Comparison of ENCODE assay signal across 9 mouse cellular contexts in the genomic region with DNA sequence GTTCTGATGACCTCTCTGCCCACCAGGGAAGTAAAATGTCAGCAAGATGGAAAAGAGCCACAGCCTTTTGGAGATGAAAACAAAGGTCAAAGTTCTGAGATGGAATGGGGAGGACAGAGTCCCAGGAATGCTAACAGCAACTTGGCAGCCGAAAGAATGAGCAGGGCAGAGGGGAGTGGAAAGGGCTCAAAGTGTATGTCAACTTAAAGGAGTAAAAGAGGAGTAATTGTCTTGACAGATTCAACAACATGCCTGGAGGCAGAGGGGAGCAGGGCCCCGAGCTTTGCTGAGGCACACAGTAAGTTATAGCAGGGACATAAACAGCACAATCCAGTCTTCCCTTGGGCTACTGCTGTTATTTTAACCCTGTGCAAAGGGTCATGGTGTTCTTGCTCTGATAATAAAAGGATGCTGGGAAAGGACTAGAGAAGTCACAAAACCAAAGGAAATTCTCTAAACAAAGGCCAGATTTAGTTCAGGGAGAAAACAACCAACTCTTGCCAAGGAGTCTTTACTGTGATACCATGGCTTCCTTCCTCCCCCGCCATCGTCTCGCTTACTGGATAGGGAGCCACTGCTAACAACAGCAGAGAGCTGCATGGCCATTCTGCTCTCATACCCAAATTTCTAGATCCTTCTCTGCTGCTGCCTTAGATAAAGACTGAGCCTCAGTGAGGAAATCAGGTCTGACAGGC. TPM values are rescaled to one million over a fixed set of nuclear protein-coding genes. Genes with fewer than 3 reads are reported as not detected.
A peak's percentile ranks its signal among the peaks of the same experiment; 100 is the strongest.
DNase-seq lines count a peak whose midpoint lies in the region; ATAC-seq and TF ChIP-seq lines count a peak whose summit lies in the region.
"Had no signal": no experiment of that assay in that cellular context is flagged by ENCODE, and none has a peak within 500 bp of the region (broad histone marks: within the 10 kb centered on the region; RNA-seq: fewer than 3 reads in every experiment).

No protein-coding gene starts in this region.

- ATAC-seq in hindbrain, embryonic 11.5 days (ENCODE audit: low FRiP score) = no peak
- no peak for ATAC-seq in hindbrain, embryonic 12.5 days (ENCODE audit: low FRiP score)
- peak; percentile 67 for ATAC-seq in heart, embryonic 15.5 days (replicated peaks; ENCODE audit: insufficient number of reproducible peaks, insufficient read depth, low FRiP score, low read depth)
- ATAC-seq in liver, postnatal 0 days = peak; percentile 70
- ATAC-seq in forebrain, embryonic 12.5 days (ENCODE audit: low FRiP score) = no peak
- ATAC-seq: midbrain, embryonic 13.5 days had no signal

- no peaks in the 10 kb centered on the region for H3K9me3 ChIP-seq in hindbrain, embryonic 11.5 days (ENCODE audit: control insufficient read depth, low read length)
- no peaks in the 10 kb centered on the region for H3K9me3 ChIP-seq in hindbrain, embryonic 12.5 days (replicated peaks)
- no peaks in the 10 kb centered on the region for H3K9me3 ChIP-seq in heart, embryonic 15.5 days (replicated peaks)
- H3K9me3 ChIP-seq in liver, postnatal 0 days (ENCODE audit: low read length) = no peaks in the 10 kb centered on the region
- no peaks in the 10 kb centered on the region for H3K9me3 ChIP-seq in forebrain, embryonic 12.5 days
- H3K9me3 ChIP-seq: midbrain, embryonic 13.5 days had no signal

- WGBS in hindbrain, embryonic 11.5 days = 45% methylated on average over 5 of the region's 5 CpGs
- WGBS in hindbrain, embryonic 12.5 days = 45% methylated on average over 5 of the region's 5 CpGs
- WGBS in heart, embryonic 15.5 days = 33% methylated on average over 5 of the region's 5 CpGs
- WGBS in liver, postnatal 0 days (ENCODE audit: insufficient replicate concordance) = 49% methylated on average over 5 of the region's 5 CpGs
- 65% methylated on average over 5 of the region's 5 CpGs for WGBS in forebrain, embryonic 12.5 days

- no peak overlapping the region for H3K9ac ChIP-seq in hindbrain, embryonic 11.5 days (ENCODE audit: low read depth, low read length)
- H3K9ac ChIP-seq in hindbrain, embryonic 12.5 days = no peak overlapping the region
- H3K9ac ChIP-seq in heart, embryonic 15.5 days = no peak overlapping the region
- no peak overlapping the region for H3K9ac ChIP-seq in liver, postnatal 0 days (replicated peaks)
- no peak overlapping the region for H3K9ac ChIP-seq in forebrain, embryonic 12.5 days
- H3K9ac ChIP-seq: midbrain, embryonic 13.5 days had no signal

- no peak for TF ChIP-seq CTCF in brain, embryonic 14.5 days (IDR thresholded peaks at IDR 0.05; ENCODE audit: borderline replicate concordance, extremely low read depth, insufficient read depth, insufficient read length)
- no peak for TF ChIP-seq CTCF in liver, postnatal 0 days (IDR thresholded peaks at IDR 0.05; ENCODE audit: low read depth)

- no peaks in the 10 kb centered on the region for H3K4me1 ChIP-seq in hindbrain, embryonic 11.5 days (replicated peaks; ENCODE audit: control insufficient read depth, insufficient read depth, low read length)
- H3K4me1 ChIP-seq in hindbrain, embryonic 12.5 days = peaks cover 5% of the 10 kb centered on the region; the same call in 1 of the 2 replicates
- peaks cover 58% of the 10 kb centered on the region for H3K4me1 ChIP-seq in heart, embryonic 15.5 days (replicated peaks)
- H3K4me1 ChIP-seq in liver, postnatal 0 days (ENCODE audit: insufficient read depth) = no peaks in the 10 kb centered on the region
- H3K4me1 ChIP-seq in forebrain, embryonic 12.5 days = no peaks in the 10 kb centered on the region
- H3K4me1 ChIP-seq: midbrain, embryonic 13.5 days had no signal

- H3K27ac ChIP-seq in hindbrain, embryonic 11.5 days (ENCODE audit: low read depth, low read length) = no peak overlapping the region
- H3K27ac ChIP-seq in hindbrain, embryonic 12.5 days = no peak overlapping the region
- peak overlapping the region; percentile 80 for H3K27ac ChIP-seq in heart, embryonic 15.5 days
- peak overlapping the region; percentile 37; the same call in 1 of the 2 replicates for H3K27ac ChIP-seq in liver, postnatal 0 days (ENCODE audit: low read depth)
- H3K27ac ChIP-seq in forebrain, embryonic 12.5 days = no peak overlapping the region
- H3K27ac ChIP-seq: midbrain, embryonic 13.5 days had no signal

- peak; percentile 18 for DNase-seq in hindbrain, embryonic 11.5 days (ENCODE audit: low spot score)
- DNase-seq in brain, embryonic 14.5 days (ENCODE audit: low read depth) = peak; percentile 15
- no peak for DNase-seq in liver, postnatal 0 days
- DNase-seq in right cerebral cortex, postnatal 36 days (ENCODE audit: low spot score in 2 of 2) = no peak
- DNase-seq in adrenal gland, adult 18-20 months (ENCODE audit: low spot score in 2 of 2) = no peak

- no peak for TF ChIP-seq POLR2A in brain, embryonic 14.5 days (IDR thresholded peaks at IDR 0.05; ENCODE audit: borderline replicate concordance, extremely low read depth, insufficient read depth, insufficient read length, poor library complexity, severe bottlenecking)

- no peaks in the 10 kb centered on the region for H3K27me3 ChIP-seq in hindbrain, embryonic 11.5 days (ENCODE audit: control insufficient read depth, insufficient read depth, low read length)
- no peaks in the 10 kb centered on the region for H3K27me3 ChIP-seq in hindbrain, embryonic 12.5 days
- no peaks in the 10 kb centered on the region for H3K27me3 ChIP-seq in heart, embryonic 15.5 days
- no peaks in the 10 kb centered on the region for H3K27me3 ChIP-seq in liver, postnatal 0 days (ENCODE audit: insufficient read depth, low read length)
- no peaks in the 10 kb centered on the region for H3K27me3 ChIP-seq in forebrain, embryonic 12.5 days
- H3K27me3 ChIP-seq: midbrain, embryonic 13.5 days had no signal

- no peaks in the 10 kb centered on the region for H3K36me3 ChIP-seq in hindbrain, embryonic 11.5 days (ENCODE audit: control insufficient read depth, insufficient read depth, low read length)
- no peaks in the 10 kb centered on the region for H3K36me3 ChIP-seq in hindbrain, embryonic 12.5 days
- no peaks in the 10 kb centered on the region for H3K36me3 ChIP-seq in heart, embryonic 15.5 days
- H3K36me3 ChIP-seq in liver, postnatal 0 days (replicated peaks; ENCODE audit: insufficient read depth, low read length) = no peaks in the 10 kb centered on the region
- H3K36me3 ChIP-seq in forebrain, embryonic 12.5 days (replicated peaks) = no peaks in the 10 kb centered on the region
- H3K36me3 ChIP-seq: midbrain, embryonic 13.5 days had no signal

- H3K4me2 ChIP-seq in hindbrain, embryonic 11.5 days (replicated peaks; ENCODE audit: low read depth, low read length) = no peak overlapping the region
- H3K4me2 ChIP-seq in hindbrain, embryonic 12.5 days (replicated peaks) = no peak overlapping the region
- no peak overlapping the region for H3K4me2 ChIP-seq in heart, embryonic 15.5 days
- no peak overlapping the region for H3K4me2 ChIP-seq in liver, postnatal 0 days (ENCODE audit: low read depth, low read length)
- H3K4me2 ChIP-seq in forebrain, embryonic 12.5 days = no peak overlapping the region
- H3K4me2 ChIP-seq: midbrain, embryonic 13.5 days had no signal

- TF ChIP-seq EP300 in liver, postnatal 0 days (IDR thresholded peaks at IDR 0.05; ENCODE audit: low read depth) = peak; percentile 56; the same call in 1 of the 2 replicates

- H3K4me3 ChIP-seq in hindbrain, embryonic 11.5 days (ENCODE audit: low read depth, low read length) = no peak overlapping the region
- H3K4me3 ChIP-seq in hindbrain, embryonic 12.5 days = no peak overlapping the region
- H3K4me3 ChIP-seq in heart, embryonic 15.5 days = no peak overlapping the region
- no peak overlapping the region for H3K4me3 ChIP-seq in liver, postnatal 0 days (ENCODE audit: low read depth, low read length)
- no peak overlapping the region for H3K4me3 ChIP-seq in forebrain, embryonic 12.5 days (replicated peaks)
- H3K4me3 ChIP-seq: midbrain, embryonic 13.5 days had no signal

RNA-seq across cellular contexts. Expression of gene P3h2, which starts 56.0 kb away (rescaled TPM):
- polyA plus RNA-seq in hindbrain, embryonic 11.5 days (2014; fragmentation: Nextera tagmentation; extraction: Ambion mirVana) = 1.8 and 2.8 TPM in 2 replicates
- 2.3 and 3.5 TPM in 2 replicates for polyA plus RNA-seq in hindbrain, embryonic 12.5 days (2016; fragmentation: Nextera tagmentation; extraction: Ambion mirVana)
- polyA plus RNA-seq in brain, embryonic 14.5 days (2012; rRNA removed) = 0.87 and 1.5 TPM in 2 replicates
- 3.5 and 5.2 TPM in 2 replicates for polyA plus RNA-seq in heart, embryonic 15.5 days (2015; fragmentation: Nextera tagmentation; extraction: Ambion mirVana)
- polyA plus RNA-seq in liver, postnatal 0 days (2015; fragmentation: Nextera tagmentation; extraction: Ambion mirVana) = 0.40 and 0.71 TPM in 2 replicates
- polyA plus RNA-seq in forebrain, embryonic 12.5 days (2016; fragmentation: Nextera tagmentation; extraction: Ambion mirVana) = 1.3 and 2.3 TPM in 2 replicates
- total RNA-seq in adrenal gland, adult 18-20 months (2021) = 10 to 100 TPM in 1 of 2 experiments, 1 to 10 TPM in 1; 6.7 to 11.0 TPM

Comparison
In these comparisons a context has a peak if more than half of its experiments do, and no peak if none do; other contexts are left out.
1. ATAC-seq: peak in heart, embryonic 15.5 days (single experiment) and liver, postnatal 0 days (single experiment); none in hindbrain, embryonic 11.5 days (single experiment), hindbrain, embryonic 12.5 days (single experiment) and forebrain, embryonic 12.5 days (single experiment).
2. DNase-seq: peak in hindbrain, embryonic 11.5 days (single experiment) and brain, embryonic 14.5 days (single experiment); none in liver, postnatal 0 days (single experiment), right cerebral cortex, postnatal 36 days (0 of 2) and adrenal gland, adult 18-20 months (0 of 2).
3. H3K27ac ChIP-seq: peak in heart, embryonic 15.5 days (single experiment) and liver, postnatal 0 days (single experiment); none in hindbrain, embryonic 11.5 days (single experiment), hindbrain, embryonic 12.5 days (single experiment) and forebrain, embryonic 12.5 days (single experiment).